Mouse (Mus musculus) midbrain, embryonic 16.5 days (tissue): ENCODE results near the gene Olfr91. TPM values are rescaled to one million over a fixed set of nuclear protein-coding genes. Genes with fewer than 3 reads are reported as not detected.
A peak's percentile ranks its signal among the peaks of the same experiment; 100 is the strongest.
"Not testable (repeated sequence)": the region's sequence is repeated elsewhere in the genome, so short reads cannot be mapped to it uniquely, and the experiment has no call there.

Experiments used
- ATAC-seq: fragments of 200-750 bp; cut with Nextera tagmentation; 2 replicates; pipeline ENCODE4 v1.8.0; 2017; ENCODE audit warnings: moderate TSS enrichment
- H3K27ac ChIP-seq: fragments of 300-500 bp; sonication (generic); 2 replicates; pipeline ENCODE4 v1.5.1; 2014; ENCODE audit warnings: mild to moderate bottlenecking, low read length, mixed read lengths
- H3K27me3 ChIP-seq: fragments of 300-500 bp; sonication (generic); 2 replicates; pipeline ENCODE4 v1.6.1; 2014; ENCODE audit warnings: low read depth, low read length, mixed read lengths; ENCODE audit not compliant: control insufficient read depth, insufficient read depth
- H3K36me3 ChIP-seq: fragments of 300-500 bp; sonication (generic); 2 replicates; pipeline ENCODE4 v1.6.1; 2014; ENCODE audit warnings: mild to moderate bottlenecking, low read length, moderate library complexity, mixed read lengths; ENCODE audit not compliant: control insufficient read depth, insufficient read depth
- H3K4me1 ChIP-seq: fragments of 300-500 bp; sonication (generic); 2 replicates; pipeline ENCODE4 v1.6.1; 2014; ENCODE audit warnings: mild to moderate bottlenecking, low read length, mixed read lengths; ENCODE audit not compliant: control insufficient read depth, insufficient read depth
- H3K4me2 ChIP-seq: fragments of 300-500 bp; sonication (generic); 2 replicates; pipeline ENCODE4 v1.6.1; 2014; ENCODE audit warnings: mild to moderate bottlenecking, low read length, mixed read lengths
- H3K4me3 ChIP-seq: fragments of 300-500 bp; sonication (generic); 2 replicates; pipeline ENCODE4 v1.5.1; 2014; ENCODE audit warnings: low read depth, mild to moderate bottlenecking, low read length, moderate library complexity, mixed read lengths
- H3K9ac ChIP-seq: fragments of 300-500 bp; sonication (generic); 2 replicates; pipeline ENCODE4 v1.6.1; 2014; ENCODE audit warnings: low read depth, low read length, mixed read lengths
- H3K9me3 ChIP-seq: fragments of 300-500 bp; sonication (generic); replicated peaks from 2 replicates; pipeline ENCODE4 v1.6.1; 2014; ENCODE audit warnings: mild to moderate bottlenecking, low read length, mixed read lengths; ENCODE audit not compliant: control insufficient read depth, poor library complexity, severe bottlenecking
- WGBS: fragments of 180-500 bp; shearing (Covaris S2); extraction: QIAGEN DNeasy Blood & Tissue Kit; methylation state at CpG from one replicate; pipeline ENCODE4 v1.1.7; 2014; 5-methylcytosine and 5-hydroxymethylcytosine counted together
- polyA plus RNA-seq: library from polyadenylated mRNA; unstranded; fragments of >200 nt; fragmentation: Nextera tagmentation; extraction: Ambion mirVana; gene quantifications from 2 replicates; pipeline ENCODE4 v1.2.1, GENCODE M21; 2015

Gene Olfr91
- polyA plus RNA-seq = not detected in 2 replicates

GRCm38 (mm10) chr17:37098178-37098577 lies at the start of gene Olfr91:
Gene Olfr91 (minus strand): TSS chr17:37098278.
- H3K27me3 ChIP-seq = no peaks in the 10 kb centered on the region
- H3K4me2 ChIP-seq = no peak within 1 kb of the TSS
- WGBS = 90% methylated on average over 1 of the region's 1 CpGs
- no peak within 1 kb of the TSS for H3K9ac ChIP-seq
- H3K9me3 ChIP-seq = no peaks in the 10 kb centered on the region
- no peak within 1 kb of the TSS for H3K27ac ChIP-seq
- no peaks in the 10 kb centered on the region for H3K36me3 ChIP-seq
- H3K4me3 ChIP-seq = no peak within 1 kb of the TSS
- ATAC-seq = no peak
- no peaks in the 10 kb centered on the region for H3K4me1 ChIP-seq

DNA sequence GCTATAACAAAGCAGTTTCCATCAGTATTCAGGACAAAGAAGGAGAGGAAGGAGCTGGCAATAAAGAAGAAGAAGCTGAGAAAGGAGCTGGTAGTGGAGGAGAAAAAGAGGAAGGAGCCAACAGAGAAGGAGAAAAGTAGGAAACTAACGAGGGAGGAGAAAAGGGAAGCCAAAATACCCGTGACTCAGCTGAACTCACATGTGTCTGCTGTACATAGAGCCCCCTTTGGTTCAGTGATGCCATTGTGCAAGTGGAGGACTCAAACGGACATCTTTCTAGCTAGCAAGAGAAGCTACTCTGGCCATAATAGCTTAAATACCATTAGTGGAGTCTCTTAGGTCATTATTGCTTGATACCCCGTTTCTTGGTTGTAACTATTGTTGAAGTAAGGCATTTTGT lies 33.3 kb upstream of the Olfr91 start:
- not testable (repeated sequence) for H3K4me3 ChIP-seq, H3K4me1 ChIP-seq, H3K9me3 ChIP-seq, H3K36me3 ChIP-seq, H3K27me3 ChIP-seq, ATAC-seq, H3K27ac ChIP-seq, H3K4me2 ChIP-seq, H3K9ac ChIP-seq
- WGBS = 72% methylated on average over 4 of the region's 4 CpGs

GRCm38 (mm10) chr17:37119988-37120387 lies 21.9 kb upstream of the Olfr91 start, which contains the start of gene Olfr92:
Gene Olfr92 (minus strand): TSS chr17:37120088.
- Histone ChIP-seq H3K4me2 (no peak within 1 kb of the TSS), H3K9me3 (no peaks in the 10 kb centered on the region), H3K36me3 (no peaks in the 10 kb centered on the region), H3K27me3 (no peaks in the 10 kb centered on the region), H3K4me1 (no peaks in the 10 kb centered on the region), H3K9ac (no peak within 1 kb of the TSS), H3K4me3 (no peak within 1 kb of the TSS), H3K27ac (no peak within 1 kb of the TSS)
- no peak for ATAC-seq
- 89% methylated on average over 2 of the region's 2 CpGs for WGBS

DNA sequence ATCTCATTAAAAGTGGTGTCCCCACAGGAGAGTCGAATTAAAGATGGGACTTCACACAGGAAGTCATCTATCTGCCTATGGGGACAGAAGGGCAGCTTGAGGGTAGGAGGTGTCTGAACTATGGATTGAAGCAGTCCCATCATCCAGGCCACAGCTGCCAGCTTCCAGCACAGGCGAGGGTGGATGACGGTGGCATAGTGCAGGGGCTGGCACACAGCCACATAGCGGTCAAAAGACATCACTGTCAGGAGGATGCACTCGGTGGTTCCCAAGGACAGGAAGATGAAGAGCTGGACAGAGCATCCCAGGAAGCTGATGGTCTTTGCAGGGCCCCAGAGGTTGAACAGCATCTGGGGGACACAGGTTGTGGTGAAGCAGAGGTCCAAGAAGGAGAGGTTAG lies 4.8 kb downstream of the Olfr91 start:
- H3K4me3 ChIP-seq = no peak overlapping the region
- ATAC-seq = no peak
- 77% methylated on average over 5 of the region's 5 CpGs for WGBS
- H3K9ac ChIP-seq = no peak overlapping the region
- H3K36me3 ChIP-seq = no peaks in the 10 kb centered on the region
- no peaks in the 10 kb centered on the region for H3K9me3 ChIP-seq
- H3K4me2 ChIP-seq = no peak overlapping the region
- H3K27me3 ChIP-seq = no peaks in the 10 kb centered on the region
- no peaks in the 10 kb centered on the region for H3K4me1 ChIP-seq
- H3K27ac ChIP-seq = no peak overlapping the region

DNA sequence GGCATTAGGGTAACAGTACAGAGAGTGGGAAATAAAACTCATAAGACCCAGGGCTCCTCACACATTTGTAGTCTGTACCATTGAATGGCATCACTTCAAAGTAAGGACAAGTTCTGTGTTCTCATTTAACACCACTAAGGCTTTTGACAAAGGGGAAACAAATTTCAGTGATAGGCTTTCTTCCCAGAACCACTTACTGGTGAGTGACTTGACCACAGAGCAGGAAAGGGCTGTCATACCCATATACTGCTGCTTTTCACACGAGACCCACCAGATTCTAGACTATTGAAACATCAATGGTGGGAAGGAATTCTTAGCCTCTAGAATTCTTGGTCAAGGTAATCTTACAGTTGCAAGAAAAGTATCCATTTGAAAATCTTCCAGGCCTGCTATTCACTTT lies 5.9 kb downstream of the Olfr91 start:
- no peaks in the 10 kb centered on the region for H3K36me3 ChIP-seq
- no peaks in the 10 kb centered on the region for H3K4me1 ChIP-seq
- no peak overlapping the region for H3K27ac ChIP-seq
- no peak overlapping the region for H3K4me2 ChIP-seq
- H3K4me3 ChIP-seq = no peak overlapping the region
- WGBS = 77% methylated on average over 1 of the region's 1 CpGs
- no peak overlapping the region for H3K9ac ChIP-seq
- H3K9me3 ChIP-seq = no peaks in the 10 kb centered on the region
- ATAC-seq = no peak
- H3K27me3 ChIP-seq = no peaks in the 10 kb centered on the region

- no peak for ATAC-seq
- Histone ChIP-seq H3K36me3 (no peaks in the 10 kb centered on the region), H3K27ac (no peak within 1 kb of the TSS), H3K9ac (no peak within 1 kb of the TSS), H3K4me1 (no peaks in the 10 kb centered on the region), H3K4me2 (no peak within 1 kb of the TSS), H3K27me3 (no peaks in the 10 kb centered on the region), H3K4me3 (no peak within 1 kb of the TSS), H3K9me3 (no peaks in the 10 kb centered on the region)
Measured at GRCm38 (mm10) chr17:37088399-37088798, 9.7 kb downstream of the Olfr91 start, which contains the start of gene Olfr90. Gene Olfr90 (minus strand): TSS chr17:37088499.

- no peaks in the 10 kb centered on the region for H3K4me1 ChIP-seq
- H3K9me3 ChIP-seq = no peaks in the 10 kb centered on the region
- 83% methylated on average over 10 of the region's 10 CpGs for WGBS
- no peaks in the 10 kb centered on the region for H3K27me3 ChIP-seq
- no peak for ATAC-seq
- no peak overlapping the region for H3K27ac ChIP-seq
- no peak overlapping the region for H3K9ac ChIP-seq
- no peak overlapping the region for H3K4me3 ChIP-seq
- H3K4me2 ChIP-seq = no peak overlapping the region
- no peaks in the 10 kb centered on the region for H3K36me3 ChIP-seq
Measured at GRCm38 (mm10) chr17:37085545-37085944, 12.5 kb downstream of the Olfr91 start.

GRCm38 (mm10) chr17:37084632-37085031 lies 13.4 kb downstream of the Olfr91 start:
- Histone ChIP-seq H3K4me2 (no peak overlapping the region), H3K36me3 (no peaks in the 10 kb centered on the region), H3K9ac (no peak overlapping the region), H3K4me3 (no peak overlapping the region), H3K9me3 (no peaks in the 10 kb centered on the region), H3K27me3 (no peaks in the 10 kb centered on the region), H3K27ac (no peak overlapping the region), H3K4me1 (peaks cover 4% of the 10 kb centered on the region; the same call in 1 of the 2 replicates)
- no peak for ATAC-seq
- 67% methylated on average over 5 of the region's 5 CpGs for WGBS

DNA sequence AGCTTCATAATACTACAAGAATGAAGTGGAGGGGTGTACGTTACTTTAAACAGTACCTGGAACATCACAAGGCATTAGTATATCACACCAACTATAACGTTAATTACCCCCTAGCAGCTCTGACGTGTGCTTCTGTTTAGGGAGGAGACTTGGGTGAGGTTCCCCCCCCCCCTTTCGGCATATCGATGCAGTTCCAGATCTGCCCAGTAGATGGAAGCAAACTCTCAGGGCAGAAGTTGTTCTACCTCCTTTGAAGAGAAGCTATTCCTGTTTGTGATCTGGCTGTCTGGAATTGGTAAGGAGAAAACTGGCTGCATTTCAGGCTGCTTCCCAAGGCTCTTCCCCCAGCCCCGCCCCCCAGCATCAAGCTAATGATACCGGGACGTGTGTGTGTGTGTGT lies 14.8 kb downstream of the Olfr91 start:
- Histone ChIP-seq H3K4me1 (peaks cover 16% of the 10 kb centered on the region), H3K27ac (no peak overlapping the region), H3K36me3 (no peaks in the 10 kb centered on the region), H3K9me3 (no peaks in the 10 kb centered on the region), H3K9ac (no peak overlapping the region), H3K4me2 (no peak overlapping the region), H3K4me3 (no peak overlapping the region), H3K27me3 (no peaks in the 10 kb centered on the region)
- WGBS = 3% methylated on average over 8 of the region's 8 CpGs
- 0 out of 2 replicates have a peak, but pooled peaks have one; percentile 36 for ATAC-seq
